Comparison of ENCODE assay signal across 7 mouse cellular contexts in genomic region chr10:19712421-19712836, GRCm38 (mm10). TPM values are rescaled to one million over a fixed set of nuclear protein-coding genes. Genes with fewer than 3 reads are reported as not detected.
DNase-seq lines count a peak whose midpoint lies in the region; ATAC-seq and TF ChIP-seq lines count a peak whose summit lies in the region.

Gene Il20ra, plus strand, starts transcription at chr10:19712570.

- no peaks in the 10 kb centered on the region for H3K9me3 ChIP-seq in forebrain, postnatal 0 days (ENCODE audit: low read length)
- H3K9me3 ChIP-seq in hindbrain, embryonic 13.5 days = no peaks in the 10 kb centered on the region
- H3K9me3 ChIP-seq in megakaryocyte, embryonic 14.5 days = no peaks in the 10 kb centered on the region

- no peak within 1 kb of the TSS for H3K27ac ChIP-seq in forebrain, postnatal 0 days (ENCODE audit: low read depth, low read length)
- no peak within 1 kb of the TSS for H3K27ac ChIP-seq in hindbrain, embryonic 13.5 days
- H3K27ac ChIP-seq in left cerebral cortex, adult 2 months = no peak within 1 kb of the TSS

- H3K4me2 ChIP-seq in forebrain, postnatal 0 days (ENCODE audit: low read depth) = peak within 1 kb of the TSS; percentile 90
- H3K4me2 ChIP-seq in hindbrain, embryonic 13.5 days = peak within 1 kb of the TSS; percentile 87

- peak within 1 kb of the TSS; percentile 38 for H3K4me3 ChIP-seq in forebrain, postnatal 0 days (ENCODE audit: low read depth, low read length)
- H3K4me3 ChIP-seq in hindbrain, embryonic 13.5 days = peak within 1 kb of the TSS; percentile 48
- H3K4me3 ChIP-seq in left cerebral cortex, adult 2 months = peak within 1 kb of the TSS; percentile 45
- peak within 1 kb of the TSS; percentile 92 for H3K4me3 ChIP-seq in megakaryocyte, embryonic 14.5 days (replicated peaks)

- no peaks in the 10 kb centered on the region; the same call in 1 of the 2 replicates for H3K4me1 ChIP-seq in forebrain, postnatal 0 days (ENCODE audit: insufficient read depth)
- peaks cover 10% of the 10 kb centered on the region for H3K4me1 ChIP-seq in hindbrain, embryonic 13.5 days (replicated peaks)
- peaks cover 59% of the 10 kb centered on the region for H3K4me1 ChIP-seq in megakaryocyte, embryonic 14.5 days

- peak within 1 kb of the TSS; percentile 44 for H3K9ac ChIP-seq in forebrain, postnatal 0 days
- H3K9ac ChIP-seq in hindbrain, embryonic 13.5 days = peak within 1 kb of the TSS; percentile 71

- no peaks in the 10 kb centered on the region for H3K36me3 ChIP-seq in forebrain, postnatal 0 days (ENCODE audit: insufficient read depth)
- H3K36me3 ChIP-seq in hindbrain, embryonic 13.5 days = no peaks in the 10 kb centered on the region
- H3K36me3 ChIP-seq in megakaryocyte, embryonic 14.5 days (replicated peaks; ENCODE audit: low read length) = no peaks in the 10 kb centered on the region

- under 1% methylated on average over 29 of the region's 29 CpGs for WGBS in forebrain, postnatal 0 days
- under 1% methylated on average over 29 of the region's 29 CpGs for WGBS in hindbrain, embryonic 13.5 days

- peak; percentile 68 for TF ChIP-seq CTCF in forebrain, postnatal 0 days (IDR thresholded peaks at IDR 0.05; ENCODE audit: low read depth)
- TF ChIP-seq CTCF in left cerebral cortex, adult 2 months (IDR thresholded peaks at IDR 0.05) = peak; percentile 60

- peak; percentile 87 for ATAC-seq in forebrain, postnatal 0 days
- ATAC-seq in hindbrain, embryonic 13.5 days (ENCODE audit: low FRiP score) = peak; percentile 71

- H3K27me3 ChIP-seq in forebrain, postnatal 0 days (ENCODE audit: insufficient read depth, low read length) = peaks cover 12% of the 10 kb centered on the region; the same call in 1 of the 2 replicates
- H3K27me3 ChIP-seq in hindbrain, embryonic 13.5 days = peaks cover 36% of the 10 kb centered on the region
- peaks cover 2% of the 10 kb centered on the region for H3K27me3 ChIP-seq in megakaryocyte, embryonic 14.5 days (replicated peaks)

- intact Hi-C loops in left cerebral cortex, adult 2 months (cut with DNase I) = loop anchor here (1.0 to 10.0 kb wide), 2 partner anchors 99 to 412 kb away; no protein-coding TSS in a partner anchor

- DNase-seq in MN1 (ENCODE audit: low spot score) = peak; percentile 38
- DNase-seq in brain, adult 2 months (ENCODE audit: low read depth, low spot score) = peak; percentile 71
- DNase-seq in forebrain, postnatal 0 days = peak; percentile 64
- peak; percentile 60 to 62 for DNase-seq in left cerebral cortex, adult 2 months (ENCODE audit: extremely low spot score in 1 of 2, low spot score in 2 of 2)
- DNase-seq in right cerebral cortex, postnatal 25 days = peak; percentile 61

RNA-seq across cellular contexts. Expression of gene Il20ra, which starts in this region (rescaled TPM):
- total RNA-seq in forebrain, postnatal 0 days (2014; rRNA removed) = 0.19 TPM in 1 of 2 replicates, not detected in the other
- polyA plus RNA-seq in forebrain, postnatal 0 days (2015; fragmentation: Nextera tagmentation; extraction: Ambion mirVana) = not detected in 2 replicates
- 0.18 and 0.35 TPM in 2 replicates for polyA plus RNA-seq in hindbrain, embryonic 13.5 days (2015; fragmentation: Nextera tagmentation; extraction: Ambion mirVana)
- total RNA-seq in left cerebral cortex, adult 2 months (2021) = under 1 TPM; 0.27 to 0.49 TPM
- polyA plus RNA-seq in megakaryocyte, embryonic 14.5 days (2012; ENCODE audit: insufficient read depth, low replicate concordance) = 0.19 TPM in 1 of 2 replicates, not detected in the other

Comparison
In these comparisons a context has a peak if more than half of its experiments do, and no peak if none do; other contexts are left out.
1. Peak in DNase-seq, ATAC-seq, H3K4me3 ChIP-seq, H3K9ac ChIP-seq and H3K4me2 ChIP-seq in forebrain, postnatal 0 days; RNA of the gene not detected or under 1 TPM.
2. Peak in ATAC-seq, H3K4me3 ChIP-seq, H3K9ac ChIP-seq and H3K4me2 ChIP-seq in hindbrain, embryonic 13.5 days; RNA of the gene not detected or under 1 TPM.
3. Peak in DNase-seq and H3K4me3 ChIP-seq in left cerebral cortex, adult 2 months; RNA of the gene not detected or under 1 TPM.
4. H3K4me3 ChIP-seq: peak in every context shown above with its lines; median percentile 92 in megakaryocyte, embryonic 14.5 days; 48 in hindbrain, embryonic 13.5 days; 45 in left cerebral cortex, adult 2 months; 38 in forebrain, postnatal 0 days.